Mouse (Mus musculus) intestine, embryonic 16.5 days (tissue): ENCODE measurements at regions not wholly inside any gene's neighbourhood (a gene's known extent, or its start where the extent isn't known, plus 50 kb on each side); places are given as distances from the start of the nearest gene placed in this dataset.
A peak's percentile ranks its signal among the peaks of the same experiment; 100 is the strongest.

ENCODE experiments used
- ATAC-seq: fragments of 200-750 bp; cut with Nextera tagmentation; 2 replicates; pipeline ENCODE4 v1.8.0; 2017; ENCODE audit warnings: moderate TSS enrichment, moderate library complexity
- H3K27ac ChIP-seq: fragments of 300-500 bp; sonication (generic); 2 replicates; pipeline ENCODE4 v1.5.1; 2014; ENCODE audit warnings: mild to moderate bottlenecking, low read length
- H3K27me3 ChIP-seq: fragments of 300-500 bp; sonication (generic); replicated peaks from 2 replicates; pipeline ENCODE4 v1.6.1; 2014; ENCODE audit warnings: low read length, control low read depth, mixed read lengths; ENCODE audit not compliant: control insufficient read depth, insufficient read depth
- H3K36me3 ChIP-seq: fragments of 300-500 bp; sonication (generic); 2 replicates; pipeline ENCODE4 v1.6.1; 2014; ENCODE audit warnings: low read length, control low read depth; ENCODE audit not compliant: control insufficient read depth, insufficient read depth
- H3K4me1 ChIP-seq: fragments of 300-500 bp; sonication (generic); 2 replicates; pipeline ENCODE4 v1.6.1; 2014; ENCODE audit warnings: low read length, control low read depth, mixed read lengths; ENCODE audit not compliant: control insufficient read depth, insufficient read depth
- H3K4me2 ChIP-seq: fragments of 300-500 bp; sonication (generic); 2 replicates; pipeline ENCODE4 v1.6.1; 2014; ENCODE audit warnings: low read depth, low read length, control low read depth
- H3K4me3 ChIP-seq: fragments of 300-500 bp; sonication (generic); 2 replicates; pipeline ENCODE4 v1.5.1; 2014; ENCODE audit warnings: mild to moderate bottlenecking, low read length
- H3K9ac ChIP-seq: fragments of 300-500 bp; sonication (generic); 2 replicates; pipeline ENCODE4 v1.6.1; 2014; ENCODE audit warnings: low read depth, low read length
- H3K9me3 ChIP-seq: fragments of 300-500 bp; sonication (generic); 2 replicates; pipeline ENCODE4 v1.6.1; 2016; ENCODE audit warnings: low read length, control low read depth; ENCODE audit not compliant: control insufficient read depth
- WGBS: fragments of 180-500 bp; shearing (Covaris S2); extraction: QIAGEN DNeasy Blood & Tissue Kit; methylation state at CpG from one replicate; pipeline ENCODE4 v1.1.7; 2014; 5-methylcytosine and 5-hydroxymethylcytosine counted together

- Histone ChIP-seq H3K4me2 (no peak overlapping the region), H3K27me3 (no peaks in the 10 kb centered on the region), H3K27ac (no peak overlapping the region), H3K9ac (no peak overlapping the region), H3K4me3 (no peak overlapping the region), H3K4me1 (peaks cover 8% of the 10 kb centered on the region), H3K36me3 (no peaks in the 10 kb centered on the region), H3K9me3 (no peaks in the 10 kb centered on the region)
- WGBS, result 84% methylated on average over 4 of the region's 4 CpGs
- ATAC-seq, result no peak
Measured at GRCm38 (mm10) chr14:47795062-47795461, 146.8 kb downstream of the Ktn1 start.

GRCm38 (mm10) chr14:47798203-47798602 is 150.0 kb downstream of the Ktn1 start:
- 71% methylated on average over 3 of the region's 3 CpGs for WGBS
- H3K36me3 ChIP-seq, result no peaks in the 10 kb centered on the region
- H3K9ac ChIP-seq, result no peak overlapping the region
- H3K9me3 ChIP-seq, result no peaks in the 10 kb centered on the region
- ATAC-seq, result no peak
- H3K4me2 ChIP-seq, result no peak overlapping the region
- H3K27me3 ChIP-seq, result no peaks in the 10 kb centered on the region
- H3K27ac ChIP-seq, result no peak overlapping the region
- peaks cover 8% of the 10 kb centered on the region for H3K4me1 ChIP-seq
- H3K4me3 ChIP-seq, result no peak overlapping the region

GRCm38 (mm10) chr14:47799564-47799963 is 151.3 kb downstream of the Ktn1 start:
- Histone ChIP-seq H3K36me3 (no peaks in the 10 kb centered on the region), H3K9me3 (no peaks in the 10 kb centered on the region), H3K4me1 (peaks cover 8% of the 10 kb centered on the region), H3K27me3 (no peaks in the 10 kb centered on the region), H3K4me2 (no peak overlapping the region), H3K9ac (no peak overlapping the region), H3K27ac (no peak overlapping the region), H3K4me3 (no peak overlapping the region)
- 20% methylated on average over 2 of the region's 2 CpGs for WGBS
- ATAC-seq, result peak; percentile 64; the same call in 1 of the 2 replicates

- Histone ChIP-seq H3K4me1 (no peaks in the 10 kb centered on the region), H3K27me3 (no peaks in the 10 kb centered on the region), H3K27ac (no peak overlapping the region), H3K9ac (no peak overlapping the region), H3K36me3 (no peaks in the 10 kb centered on the region), H3K4me2 (no peak overlapping the region), H3K9me3 (no peaks in the 10 kb centered on the region), H3K4me3 (no peak overlapping the region)
- no peak for ATAC-seq
- 67% methylated on average over 1 of the region's 1 CpGs for WGBS
Measured at GRCm38 (mm10) chr14:47805202-47805601, 157.0 kb downstream of the Ktn1 start.

- no peak for ATAC-seq
- no peaks in the 10 kb centered on the region for H3K36me3 ChIP-seq
- no peaks in the 10 kb centered on the region for H3K4me1 ChIP-seq
- no peak overlapping the region for H3K27ac ChIP-seq
- H3K4me2 ChIP-seq, result no peak overlapping the region
- no peak overlapping the region for H3K4me3 ChIP-seq
- no peak overlapping the region for H3K9ac ChIP-seq
- H3K27me3 ChIP-seq, result no peaks in the 10 kb centered on the region
- no peaks in the 10 kb centered on the region for H3K9me3 ChIP-seq
- WGBS, result 57% methylated on average over 9 of the region's 9 CpGs
Measured at GRCm38 (mm10) chr14:47805771-47806535, 157.7 kb downstream of the Ktn1 start.

- WGBS, result 46% methylated on average over 10 of the region's 10 CpGs
- Histone ChIP-seq H3K4me2 (no peak overlapping the region), H3K27ac (no peak overlapping the region), H3K4me3 (no peak overlapping the region), H3K9me3 (no peaks in the 10 kb centered on the region), H3K9ac (no peak overlapping the region), H3K36me3 (no peaks in the 10 kb centered on the region), H3K4me1 (no peaks in the 10 kb centered on the region), H3K27me3 (no peaks in the 10 kb centered on the region)
- no peak for ATAC-seq
Measured at GRCm38 (mm10) chr14:47808097-47808910, 160.1 kb downstream of the Ktn1 start.

- H3K4me1 ChIP-seq, result peaks cover 1% of the 10 kb centered on the region
- H3K36me3 ChIP-seq, result no peaks in the 10 kb centered on the region
- WGBS, result 80% methylated on average over 3 of the region's 3 CpGs
- no peak overlapping the region for H3K9ac ChIP-seq
- H3K4me2 ChIP-seq, result no peak overlapping the region
- no peak for ATAC-seq
- no peak overlapping the region for H3K4me3 ChIP-seq
- H3K9me3 ChIP-seq, result no peaks in the 10 kb centered on the region
- no peak overlapping the region for H3K27ac ChIP-seq
- no peaks in the 10 kb centered on the region for H3K27me3 ChIP-seq
Measured at GRCm38 (mm10) chr14:47818224-47818623, 170.0 kb downstream of the Ktn1 start.

GRCm38 (mm10) chr14:47818641-47819040 is 170.4 kb downstream of the Ktn1 start:
- H3K27me3 ChIP-seq, result no peaks in the 10 kb centered on the region
- H3K36me3 ChIP-seq, result no peaks in the 10 kb centered on the region
- no peak overlapping the region for H3K27ac ChIP-seq
- no peak overlapping the region for H3K4me3 ChIP-seq
- WGBS, result 63% methylated on average over 3 of the region's 3 CpGs
- ATAC-seq, result no peak
- no peak overlapping the region for H3K4me2 ChIP-seq
- H3K9ac ChIP-seq, result no peak overlapping the region
- H3K4me1 ChIP-seq, result peaks cover 5% of the 10 kb centered on the region
- H3K9me3 ChIP-seq, result no peaks in the 10 kb centered on the region

GRCm38 (mm10) chr14:47820571-47821143 is 172.4 kb downstream of the Ktn1 start:
- Histone ChIP-seq H3K9ac (no peak overlapping the region), H3K36me3 (no peaks in the 10 kb centered on the region), H3K27ac (no peak overlapping the region), H3K4me1 (peaks cover 9% of the 10 kb centered on the region), H3K27me3 (no peaks in the 10 kb centered on the region), H3K4me3 (no peak overlapping the region), H3K4me2 (no peak overlapping the region), H3K9me3 (no peaks in the 10 kb centered on the region)
- 75% methylated on average over 13 of the region's 13 CpGs for WGBS
- ATAC-seq, result no peak
